Mouse (Mus musculus) limb, embryonic 14.5 days (tissue): ENCODE results near the gene Raver2. TPM values are rescaled to one million over a fixed set of nuclear protein-coding genes. Genes with fewer than 3 reads are reported as not detected.
A peak's percentile ranks its signal among the peaks of the same experiment; 100 is the strongest.

ENCODE experiments used
- ATAC-seq: fragments of 200-750 bp; cut with Nextera tagmentation; 2 replicates; pipeline ENCODE4 v1.8.0; 2017; ENCODE audit warnings: low read depth, moderate number of reproducible peaks, moderate TSS enrichment; ENCODE audit not compliant: low FRiP score
- DNase-seq: peaks from one replicate; pipeline ENCODE4 v3.0.0-alpha.2; 2015; ENCODE audit warnings: low spot score
- H3K27ac ChIP-seq: fragments of 300-500 bp; sonication (generic); replicated peaks from 2 replicates; pipeline ENCODE4 v1.5.1; 2014; ENCODE audit warnings: low read depth, mild to moderate bottlenecking, low read length, moderate library complexity, mixed read lengths
- H3K27me3 ChIP-seq: fragments of 300-500 bp; sonication (generic); 2 replicates; pipeline ENCODE4 v1.6.1; 2014; ENCODE audit warnings: low read length, mixed read lengths; ENCODE audit not compliant: control insufficient read depth, insufficient read depth
- H3K36me3 ChIP-seq: fragments of 300-500 bp; sonication (generic); 2 replicates; pipeline ENCODE4 v1.6.1; 2014; ENCODE audit warnings: mild to moderate bottlenecking, low read length, moderate library complexity, mixed read lengths; ENCODE audit not compliant: control insufficient read depth, insufficient read depth
- H3K4me1 ChIP-seq: fragments of 300-500 bp; sonication (generic); 2 replicates; pipeline ENCODE4 v1.6.1; 2014; ENCODE audit warnings: antibody characterized with exemption, low read length, mixed read lengths; ENCODE audit not compliant: control insufficient read depth, insufficient read depth
- H3K4me2 ChIP-seq: fragments of 300-500 bp; sonication (generic); replicated peaks from 2 replicates; pipeline ENCODE4 v1.6.1; 2014; ENCODE audit warnings: low read depth, mild to moderate bottlenecking, low read length, moderate library complexity; ENCODE audit not compliant: severe bottlenecking
- H3K4me3 ChIP-seq: fragments of 300-500 bp; sonication (generic); replicated peaks from 2 replicates; pipeline ENCODE4 v1.5.1; 2014; ENCODE audit warnings: low read length
- H3K9ac ChIP-seq: fragments of 300-500 bp; sonication (generic); 2 replicates; pipeline ENCODE4 v1.6.1; 2014; ENCODE audit warnings: mild to moderate bottlenecking, low read depth, low read length, moderate library complexity; ENCODE audit not compliant: severe bottlenecking
- H3K9me3 ChIP-seq: fragments of 300-500 bp; sonication (generic); 2 replicates; pipeline ENCODE4 v1.6.1; 2016; ENCODE audit warnings: low read length; ENCODE audit not compliant: control insufficient read depth
- POLR2A ChIP-seq: fragments of 200-500 bp; IDR thresholded peaks from 2 replicates; pipeline ENCODE4 v1.8.0; 2012; ENCODE audit warnings: inconsistent platforms, mild to moderate bottlenecking, moderate library complexity, borderline replicate concordance; ENCODE audit not compliant: insufficient read depth, insufficient read length; ENCODE audit errors: extremely low read depth
- WGBS: fragments of 180-500 bp; shearing (Covaris S2); extraction: QIAGEN DNeasy Blood & Tissue Kit; methylation state at CpG from one replicate; pipeline ENCODE4 v1.1.7; 2014; 5-methylcytosine and 5-hydroxymethylcytosine counted together
- polyA plus RNA-seq, 2 experiments: library from polyadenylated mRNA; depleted of rRNA in 1 of 2; stranded (reverse) in 1 of 2; unstranded in 1 of 2; fragments of >200 nt; fragmentation: Nextera tagmentation in 1 of 2; extraction: Ambion mirVana in 1 of 2; gene quantifications; 2 replicates each; pipeline versions ENCODE4 v1.2.1 to v1.2.3; 2012 to 2014

Gene Raver2
- polyA plus RNA-seq, 2 experiments, result 16.5 to 23.8 TPM

GRCm38 (mm10) chr4:101146891-101147655 is 78.3 kb downstream of the Raver2 start:
- H3K36me3 ChIP-seq, result peaks cover 29% of the 10 kb centered on the region
- no peak overlapping the region for H3K4me3 ChIP-seq
- WGBS, result 92% methylated on average over 11 of the region's 11 CpGs

GRCm38 (mm10) chr4:101155541-101155940 is 86.8 kb downstream of the Raver2 start:
- Histone ChIP-seq H3K4me2 (no peak overlapping the region), H3K4me3 (no peak overlapping the region), H3K27me3 (no peaks in the 10 kb centered on the region), H3K27ac (no peak overlapping the region), H3K4me1 (peaks cover 4% of the 10 kb centered on the region; the same call in 1 of the 2 replicates), H3K36me3 (peaks cover 66% of the 10 kb centered on the region), H3K9ac (no peak overlapping the region), H3K9me3 (no peaks in the 10 kb centered on the region)
- ATAC-seq (no peak), DNase-seq (no peak)
- no peak for TF ChIP-seq POLR2A
- WGBS, result 82% methylated on average over 4 of the region's 4 CpGs

More at GRCm38 (mm10) chr4:101146891-101147655, 78.3 kb downstream of the Raver2 start:
- Histone ChIP-seq H3K4me1 (no peaks in the 10 kb centered on the region; the same call in 1 of the 2 replicates), H3K27ac (no peak overlapping the region), H3K9me3 (no peaks in the 10 kb centered on the region), H3K27me3 (no peaks in the 10 kb centered on the region), H3K4me2 (no peak overlapping the region), H3K9ac (no peak overlapping the region)
- ATAC-seq (no peak), DNase-seq (no peak)
- TF ChIP-seq POLR2A, result no peak

GRCm38 (mm10) chr4:101157476-101157875 is 88.7 kb downstream of the Raver2 start:
- DNase-seq (no peak), ATAC-seq (no peak)
- Histone ChIP-seq H3K4me2 (no peak overlapping the region), H3K9me3 (no peaks in the 10 kb centered on the region), H3K27me3 (no peaks in the 10 kb centered on the region), H3K36me3 (peaks cover 74% of the 10 kb centered on the region), H3K9ac (no peak overlapping the region), H3K4me1 (peaks cover 4% of the 10 kb centered on the region; the same call in 1 of the 2 replicates), H3K27ac (no peak overlapping the region), H3K4me3 (no peak overlapping the region)
- WGBS, result 95% methylated on average over 5 of the region's 5 CpGs
- TF ChIP-seq POLR2A, result no peak

GRCm38 (mm10) chr4:101158282-101158681 is 89.5 kb downstream of the Raver2 start:
- Histone ChIP-seq H3K9ac (no peak overlapping the region), H3K4me3 (no peak overlapping the region), H3K27me3 (no peaks in the 10 kb centered on the region), H3K27ac (no peak overlapping the region), H3K4me2 (no peak overlapping the region), H3K36me3 (peaks cover 75% of the 10 kb centered on the region), H3K4me1 (peaks cover 4% of the 10 kb centered on the region; the same call in 1 of the 2 replicates), H3K9me3 (no peaks in the 10 kb centered on the region)
- ATAC-seq, result no peak
- 94% methylated on average over 6 of the region's 6 CpGs for WGBS
- DNase-seq, result no peak
- TF ChIP-seq POLR2A, result no peak

- Histone ChIP-seq H3K36me3 (peaks cover 80% of the 10 kb centered on the region), H3K9ac (no peak overlapping the region), H3K4me2 (no peak overlapping the region), H3K4me3 (no peak overlapping the region), H3K27me3 (no peaks in the 10 kb centered on the region), H3K9me3 (no peaks in the 10 kb centered on the region), H3K4me1 (peaks cover 4% of the 10 kb centered on the region; the same call in 1 of the 2 replicates), H3K27ac (peak overlapping the region; percentile 38; the same call in 1 of the 2 replicates)
- ATAC-seq (no peak), DNase-seq (no peak)
- 41% methylated on average over 12 of the region's 12 CpGs for WGBS
- TF ChIP-seq POLR2A, result no peak
Measured at GRCm38 (mm10) chr4:101159191-101159764, 90.5 kb downstream of the Raver2 start.
